ENCODE assay signal across 27 mouse cellular contexts in the genomic region with DNA sequence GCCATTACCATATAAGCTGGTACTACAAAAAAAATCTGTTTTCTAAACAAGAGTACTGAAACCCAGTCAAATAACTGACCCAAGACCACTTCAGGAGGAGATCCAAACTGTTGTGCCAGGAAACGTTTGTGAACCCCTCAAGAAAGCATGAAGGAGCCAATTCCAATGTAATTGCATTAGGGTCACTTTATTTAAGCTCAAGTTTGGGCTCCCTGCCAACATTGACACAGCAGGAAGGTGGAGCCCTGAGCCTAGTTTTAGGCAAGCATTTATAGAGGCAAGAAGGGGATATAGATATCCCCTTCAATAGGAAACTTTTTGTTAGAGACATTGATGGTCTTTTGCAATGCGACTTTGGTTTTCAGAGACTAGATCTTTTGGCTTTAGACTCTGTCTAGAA.
"Had no signal": no experiment of that assay in that cellular context is flagged by ENCODE, and none has a peak within 500 bp of the region (broad histone marks: within the 10 kb centered on the region; RNA-seq: fewer than 3 reads in every experiment).

No protein-coding gene starts in this region.

- H3K9ac ChIP-seq: kidney, embryonic 15.5 days; limb, embryonic 12.5 days; limb, embryonic 15.5 days; liver, embryonic 14.5 days; liver, postnatal 0 days; lung, embryonic 15.5 days; midbrain, embryonic 13.5 days; neural tube, embryonic 13.5 days had no signal

- H3K9me3 ChIP-seq: kidney, embryonic 15.5 days; limb, embryonic 12.5 days; limb, embryonic 15.5 days; lung, embryonic 15.5 days; megakaryocyte, embryonic 14.5 days; midbrain, embryonic 10.5 days; midbrain, embryonic 13.5 days; neural tube, embryonic 13.5 days had no signal

- DNase-seq: kidney, adult 11 months; kidney, adult 8-10 months; kidney, postnatal 25 days; layer of hippocampus, adult 9-11 months; liver, postnatal 0 days; lung, postnatal 14 days; right cerebral cortex, adult 18-20 months; right cerebral cortex, postnatal 14 days; right cerebral cortex, postnatal 4 days; thymus, adult 2 months; thymus, postnatal 14 days; thymus, postnatal 4 days had no signal

- ATAC-seq: liver, postnatal 0 days; midbrain, embryonic 13.5 days; midbrain, embryonic 16.5 days had no signal

- H3K4me2 ChIP-seq: kidney, embryonic 15.5 days; limb, embryonic 12.5 days; limb, embryonic 15.5 days; liver, embryonic 11.5 days; lung, embryonic 15.5 days; midbrain, embryonic 13.5 days; neural tube, embryonic 13.5 days had no signal

- H3K27me3 ChIP-seq: kidney, embryonic 15.5 days; limb, embryonic 12.5 days; limb, embryonic 15.5 days; lung, embryonic 15.5 days; megakaryocyte, embryonic 14.5 days; midbrain, embryonic 13.5 days; neural tube, embryonic 13.5 days had no signal

- H3K4me1 ChIP-seq: limb, embryonic 12.5 days; limb, embryonic 15.5 days; megakaryocyte, embryonic 14.5 days; midbrain, embryonic 10.5 days; midbrain, embryonic 13.5 days; neural tube, embryonic 13.5 days had no signal

- H3K4me3 ChIP-seq: kidney, embryonic 15.5 days; layer of hippocampus, adult 2 months; left cerebral cortex, adult 2 months; limb, embryonic 12.5 days; limb, embryonic 15.5 days; lung, embryonic 15.5 days; megakaryocyte, embryonic 14.5 days; midbrain, embryonic 10.5 days; midbrain, embryonic 13.5 days; myocyte; neural tube, embryonic 13.5 days had no signal

- H3K27ac ChIP-seq: kidney, embryonic 15.5 days; layer of hippocampus, adult 2 months; left cerebral cortex, adult 2 months; limb, embryonic 12.5 days; limb, embryonic 15.5 days; liver, embryonic 14.5 days; lung, embryonic 15.5 days; midbrain, embryonic 10.5 days; midbrain, embryonic 13.5 days; neural tube, embryonic 13.5 days; stomach, postnatal 0 days had no signal

- H3K36me3 ChIP-seq: kidney, embryonic 15.5 days; limb, embryonic 12.5 days; limb, embryonic 15.5 days; lung, embryonic 15.5 days; midbrain, embryonic 10.5 days; midbrain, embryonic 13.5 days; neural tube, embryonic 13.5 days had no signal
